Mouse (Mus musculus): ENCODE measurements at regions not wholly inside any gene's neighbourhood (a gene's known extent, or its start where the extent isn't known, plus 50 kb on each side); places are given as distances from the start of the nearest gene placed in this dataset.

GRCm38 (mm10) chr2:79523441-79523840 lies 66.9 kb upstream of the Cerkl start:
- TF ChIP-seq POLR2A (IDR thresholded peaks at IDR 0.05; ENCODE audit: insufficient read depth, low read depth, low read length), result no peak
- no peak for TF ChIP-seq CTCF (IDR thresholded peaks at IDR 0.05)
- TF ChIP-seq EP300 (IDR thresholded peaks at IDR 0.05; ENCODE audit: insufficient read depth, low read depth, low read length), result no peak

Data from heart, adult 2 months (tissue).